Mouse (Mus musculus) right cerebral cortex, adult 2 months (tissue): ENCODE results near the gene Bphl.
"Not testable (repeated sequence)": the region's sequence is repeated elsewhere in the genome, so short reads cannot be mapped to it uniquely, and the experiment has no call there.

Experiments used
- DNase-seq, 2 experiments: peaks; one replicate each; pipeline ENCODE4 v3.0.0; 2021 to 2022; ENCODE audit warnings: low spot score in 2 of 2

The Bphl gene

DNA sequence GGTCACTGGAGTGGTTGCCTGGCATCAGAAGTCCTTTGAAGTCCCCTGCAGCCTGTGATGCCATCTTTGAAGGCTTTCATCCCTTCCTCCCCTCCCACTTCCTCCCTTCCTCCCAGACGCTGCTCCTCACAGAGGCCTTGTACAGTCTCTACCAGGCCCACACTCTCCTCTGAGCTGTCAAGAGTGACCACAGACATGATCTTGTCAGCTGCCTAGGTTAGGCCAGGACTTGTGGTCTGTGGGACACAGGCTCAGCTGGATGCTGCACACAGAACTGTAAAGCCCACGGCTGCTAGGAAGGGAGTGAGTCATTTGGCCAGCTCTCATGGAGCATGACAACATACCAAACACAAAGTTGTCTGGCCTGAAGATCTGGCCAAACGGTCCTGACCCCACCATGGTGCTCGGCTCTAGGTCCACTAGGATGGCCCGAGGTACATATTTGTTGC, 50.8 kb downstream of the Bphl start:
- DNase-seq, result not testable (repeated sequence)

DNA sequence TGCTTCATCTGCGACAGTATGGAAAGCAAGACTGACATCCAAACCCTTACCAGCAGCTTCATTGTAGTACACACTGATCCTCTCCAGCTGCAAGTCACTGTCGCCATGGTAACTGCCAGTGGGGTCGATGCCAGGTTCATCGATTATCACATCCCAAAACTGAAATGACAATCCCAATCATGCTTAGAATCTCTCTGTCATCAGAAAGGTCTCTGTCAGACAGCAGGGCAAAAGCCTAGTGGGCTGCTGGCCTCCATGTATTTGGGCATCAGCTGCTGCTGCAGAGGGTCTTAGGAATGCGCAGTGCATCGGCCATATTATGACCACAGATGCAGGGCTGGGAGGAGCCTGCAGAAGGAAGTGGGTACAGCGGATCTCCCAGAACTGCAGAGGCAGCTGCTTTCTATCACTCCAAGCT, 51.5 kb downstream of the Bphl start:
- DNase-seq, result no peak

DNA sequence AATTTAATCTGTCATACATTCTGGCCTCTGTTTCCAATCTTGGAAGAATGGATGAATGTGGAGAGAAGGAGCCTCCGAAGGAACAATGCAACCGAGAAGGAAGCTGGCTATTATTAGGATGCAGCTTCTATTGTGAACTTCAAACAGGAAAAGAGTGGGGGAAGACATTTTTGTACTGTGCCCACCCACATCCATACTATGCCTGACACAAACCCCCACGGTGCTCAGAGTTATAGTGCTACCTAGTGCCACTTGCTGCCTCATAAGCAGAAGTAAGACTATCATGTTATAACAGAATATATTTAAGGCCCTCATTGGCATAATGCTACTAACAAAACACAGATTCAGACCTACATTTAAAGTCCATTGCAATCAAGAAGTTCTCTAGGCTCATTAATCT, 52.0 kb downstream of the Bphl start:
- peak in 1 of 2 experiments; percentile 12 for DNase-seq

DNA sequence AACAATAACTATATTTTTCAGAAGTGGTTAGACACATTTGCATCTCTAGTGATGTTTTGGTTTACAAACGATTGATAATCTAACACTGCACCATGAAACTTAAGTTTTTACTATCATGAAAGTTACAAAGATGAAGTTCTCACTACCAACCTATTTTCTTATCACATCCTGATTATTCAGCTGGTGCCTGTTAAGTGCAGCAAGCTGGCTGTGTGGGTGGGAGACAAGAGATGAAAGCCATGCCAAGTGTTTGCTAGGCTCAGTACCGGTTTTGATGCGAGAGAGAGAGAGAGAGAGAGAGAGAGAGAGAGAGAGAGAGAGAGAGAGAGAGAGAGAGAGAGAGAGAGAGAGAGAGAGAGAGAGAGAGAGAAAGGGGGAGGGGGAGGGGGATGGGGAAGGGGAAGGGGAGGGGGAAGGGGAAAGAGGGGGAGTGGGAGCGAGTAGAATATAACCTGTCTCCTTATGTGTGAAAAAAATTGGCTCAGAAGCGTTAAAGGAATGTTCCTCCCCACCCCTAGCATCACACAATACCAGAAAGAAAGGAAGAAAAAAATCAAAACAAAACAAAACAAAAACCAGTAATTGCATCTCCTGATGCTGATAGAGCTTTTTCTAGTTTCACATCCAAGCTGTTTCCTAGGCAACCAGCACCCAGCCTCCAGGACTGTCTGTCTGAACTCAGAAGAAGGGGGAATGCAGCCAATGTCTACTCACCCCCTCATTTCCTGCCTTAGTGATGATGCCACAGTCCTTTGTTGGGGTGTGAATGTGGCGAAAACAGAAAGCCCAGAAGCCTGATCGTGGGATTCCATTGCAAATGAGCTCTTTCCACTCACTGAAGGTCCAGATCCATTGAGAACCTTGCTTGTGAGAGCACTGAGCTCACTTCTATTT, 58.4 kb downstream of the Bphl start:
- peak; percentile 83 to 88 for DNase-seq

DNA sequence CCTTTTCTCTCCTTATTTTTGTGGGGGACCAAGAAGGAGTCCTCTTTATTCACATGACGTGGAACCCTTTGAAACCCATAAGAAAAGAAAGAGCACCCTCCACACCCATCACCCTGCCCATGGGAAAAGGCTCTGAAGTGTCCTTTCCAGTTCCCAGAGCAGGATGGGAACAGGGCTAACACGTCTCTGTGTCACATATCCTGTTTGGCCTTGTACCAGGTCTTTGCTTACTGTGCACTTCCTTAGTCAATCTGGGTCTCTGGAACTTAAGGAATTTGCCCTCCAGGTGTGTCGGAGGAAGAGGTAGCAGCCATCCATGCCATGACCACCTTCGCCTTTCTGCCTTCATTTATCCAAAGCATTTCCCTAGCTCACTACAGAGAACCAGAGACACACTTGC, 59.1 kb downstream of the Bphl start:
- DNase-seq, result peak in 1 of 2 experiments; percentile 10

DNA sequence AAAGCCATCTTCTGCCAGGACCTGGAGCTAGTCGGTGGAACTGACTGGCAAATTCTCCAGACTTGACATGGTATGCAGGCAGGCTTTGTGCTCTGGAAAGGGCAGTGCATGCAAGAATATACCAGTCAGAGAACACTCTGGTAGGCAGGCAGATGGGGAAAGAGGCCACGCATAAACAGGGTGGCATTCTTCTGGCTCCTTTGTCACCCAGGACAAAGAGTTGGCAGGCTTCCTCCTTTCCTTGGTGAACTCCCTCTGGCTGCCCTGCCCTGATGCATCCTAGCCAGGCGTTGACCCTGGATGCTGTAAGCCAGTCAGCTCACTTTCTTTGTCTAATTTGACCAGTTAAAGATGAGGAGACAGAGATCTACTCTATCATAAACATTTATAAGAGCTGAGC, 59.7 kb downstream of the Bphl start:
- peak in 1 of 2 experiments; percentile 6 for DNase-seq

DNA sequence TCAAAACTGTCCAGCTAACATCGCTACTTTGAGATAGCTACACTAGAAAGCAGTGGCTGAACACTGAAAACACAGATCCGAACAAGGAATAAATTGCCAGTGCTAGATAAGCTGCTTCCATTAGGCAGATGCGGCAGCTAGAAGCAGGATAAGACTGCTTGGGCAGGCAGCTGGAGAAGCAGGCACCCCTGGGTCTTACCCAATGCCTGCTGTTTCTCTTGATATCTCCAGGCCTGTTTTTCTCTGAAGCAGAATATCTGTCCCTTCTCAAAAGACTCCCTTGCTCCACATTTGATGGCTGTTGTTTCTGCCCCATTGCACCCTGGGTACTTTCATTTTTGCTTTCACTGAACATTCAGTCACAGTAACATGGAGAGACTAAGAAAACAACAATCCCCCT, 63.3 kb downstream of the Bphl start:
- no peak for DNase-seq

DNA sequence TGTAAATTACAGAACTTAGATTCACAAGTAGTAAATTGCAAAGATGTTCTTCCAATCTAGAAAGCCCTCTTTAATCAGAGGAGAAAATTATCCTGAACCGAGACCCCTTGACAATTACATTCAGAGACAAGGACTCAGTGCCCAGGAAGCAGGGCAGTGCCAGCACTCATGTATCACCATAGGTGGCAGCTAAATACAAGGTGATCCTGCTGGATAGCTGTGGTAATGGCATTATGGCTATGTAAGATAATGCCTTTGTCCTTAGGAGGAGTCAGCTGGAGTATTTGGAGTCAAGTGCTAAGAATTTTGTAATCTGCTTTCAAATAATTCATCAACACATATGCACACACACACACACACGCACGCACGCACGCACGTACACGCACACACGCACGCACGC, 63.9 kb downstream of the Bphl start:
- DNase-seq, result no peak

DNA sequence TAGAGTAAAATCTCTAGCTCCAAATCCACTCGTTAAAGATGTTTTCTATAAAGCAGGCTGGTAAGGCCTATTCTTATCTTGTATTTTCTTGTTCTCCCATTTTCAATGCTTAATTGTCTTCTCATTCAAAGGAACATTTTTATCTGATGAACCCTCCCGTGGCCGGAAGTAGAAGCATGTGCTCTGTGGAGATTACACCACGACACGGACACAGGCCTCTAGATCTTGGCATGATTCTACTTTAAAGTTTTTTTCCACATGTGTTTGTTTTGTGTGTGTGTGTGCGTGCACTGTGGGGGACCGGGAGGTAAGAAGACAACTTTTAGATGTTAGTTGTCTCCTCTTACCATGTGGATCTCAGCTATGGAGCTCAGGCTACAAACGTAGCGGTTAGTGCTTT, 64.5 kb downstream of the Bphl start:
- no peak for DNase-seq

DNA sequence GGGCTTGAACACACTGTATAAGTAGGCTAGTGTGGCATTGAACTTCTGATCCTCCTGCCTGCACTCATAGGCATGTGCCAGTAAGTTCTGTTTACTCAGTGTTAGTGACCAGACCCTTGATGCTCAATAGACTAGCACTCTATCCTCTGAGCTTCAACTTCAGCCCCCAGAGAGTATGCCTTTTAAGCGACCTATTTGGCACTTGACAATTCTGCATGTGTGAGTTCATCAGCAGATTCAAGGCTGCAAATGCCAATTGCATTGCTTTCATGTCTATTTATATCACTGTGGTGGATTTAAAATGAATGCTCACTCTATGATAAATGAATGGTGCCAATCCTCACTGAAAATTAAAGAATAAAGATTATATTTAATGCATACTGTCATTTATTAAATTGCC, 68.0 kb downstream of the Bphl start:
- no peak for DNase-seq

DNA sequence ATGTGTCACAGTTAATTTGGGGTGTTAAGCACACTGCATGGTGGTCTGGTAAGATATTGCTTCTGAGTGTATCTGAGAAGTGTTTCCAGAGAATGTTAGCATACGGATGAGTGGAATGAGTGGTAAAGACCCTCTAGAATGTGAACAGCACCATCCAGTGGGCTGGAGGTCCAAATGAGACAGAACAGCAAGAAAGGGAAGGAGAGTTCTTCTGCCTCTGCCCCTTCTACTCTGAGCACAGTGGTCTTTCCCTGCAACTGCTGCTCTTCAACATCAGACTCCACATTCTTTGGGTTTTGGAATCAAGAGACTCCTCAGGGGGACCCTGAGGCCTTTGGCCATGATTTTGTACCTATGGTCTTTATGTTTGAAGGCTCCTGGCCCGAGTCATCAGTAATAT, 68.9 kb downstream of the Bphl start:
- no peak for DNase-seq

DNA sequence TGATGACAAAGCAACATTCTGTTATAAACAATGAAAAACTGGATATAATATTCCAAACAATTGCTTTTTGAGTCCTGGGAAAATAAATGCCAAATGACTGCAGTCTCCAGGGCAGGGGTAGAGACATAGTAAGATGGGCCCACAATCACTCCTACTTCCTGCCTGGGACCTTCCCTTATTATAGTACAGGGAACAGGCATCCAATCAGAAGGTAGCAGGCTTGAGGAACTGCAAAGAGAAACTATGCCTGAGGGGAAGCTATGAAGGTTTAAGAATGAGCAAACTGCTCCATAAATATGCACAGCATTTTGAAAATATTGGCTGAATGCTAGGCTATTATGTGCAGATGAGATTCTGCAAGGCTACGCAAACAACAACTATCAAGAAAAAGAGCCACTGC, 69.6 kb downstream of the Bphl start:
- no peak for DNase-seq

DNA sequence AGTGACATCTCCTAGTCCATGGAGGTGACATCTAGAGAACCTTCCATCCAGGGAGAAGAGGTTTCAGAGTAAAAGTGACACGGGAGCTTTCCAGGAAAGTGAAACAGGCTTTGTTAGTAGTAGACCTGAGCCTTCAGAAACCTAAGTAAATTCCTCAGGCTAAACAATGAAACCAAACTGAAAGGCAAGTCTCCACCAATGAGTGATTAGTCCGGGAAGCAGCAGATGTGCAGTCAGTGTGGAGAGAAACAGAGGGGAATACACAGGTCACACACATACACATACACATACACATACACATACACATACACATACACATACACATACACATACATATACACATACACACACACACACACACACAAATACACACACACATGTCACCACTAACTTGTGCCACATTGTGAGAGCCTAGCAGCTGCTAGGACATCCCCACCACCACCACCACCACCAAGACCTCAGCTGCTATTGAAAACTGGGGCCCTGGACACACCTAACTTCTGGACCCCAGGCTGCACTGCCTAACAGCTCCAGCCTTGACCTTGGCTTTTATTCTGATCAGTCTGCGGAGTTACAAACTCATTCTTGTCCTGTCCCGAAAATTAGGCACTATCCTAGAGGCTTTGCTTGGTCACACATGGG, 71.8 kb downstream of the Bphl start:
- no peak for DNase-seq

DNA sequence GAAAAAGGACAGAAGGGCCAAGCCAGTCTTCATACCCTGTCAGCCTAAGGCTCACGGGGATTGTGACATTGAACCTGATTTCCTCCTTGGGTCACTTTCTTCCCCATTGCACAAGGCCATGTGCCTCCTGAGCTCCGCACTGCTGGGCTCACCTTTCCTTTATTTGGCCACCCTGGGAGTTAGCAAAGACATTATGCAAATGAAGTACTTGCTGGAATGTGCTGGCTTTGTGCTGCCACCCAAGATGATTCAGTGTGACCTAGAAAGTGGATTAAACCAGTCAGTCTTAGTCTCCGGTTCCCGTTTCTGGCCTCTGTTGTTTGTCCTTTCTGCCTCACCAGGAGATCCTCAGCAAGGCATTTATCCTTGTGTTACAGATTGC, 72.3 kb downstream of the Bphl start:
- no peak for DNase-seq

DNA sequence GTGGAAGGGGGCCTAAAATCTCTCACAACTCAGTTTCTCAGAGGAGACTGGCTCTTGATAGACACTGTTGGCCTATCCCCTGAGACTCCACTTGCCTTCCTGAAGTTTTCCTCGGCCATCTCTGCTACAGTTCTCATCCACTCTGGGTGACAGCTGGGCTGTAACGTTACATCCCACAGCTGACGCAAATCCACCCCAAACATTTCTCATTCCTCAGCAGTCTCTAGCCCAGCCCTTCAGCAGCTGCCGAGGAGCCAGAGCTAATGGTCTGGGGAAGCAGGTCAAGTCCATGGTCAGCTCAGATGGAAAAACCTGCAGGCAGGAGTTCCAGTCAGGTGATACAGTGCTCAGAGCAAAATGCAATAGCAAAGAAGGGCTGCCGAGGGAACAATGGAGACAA, 73.6 kb downstream of the Bphl start:
- no peak for DNase-seq

DNA sequence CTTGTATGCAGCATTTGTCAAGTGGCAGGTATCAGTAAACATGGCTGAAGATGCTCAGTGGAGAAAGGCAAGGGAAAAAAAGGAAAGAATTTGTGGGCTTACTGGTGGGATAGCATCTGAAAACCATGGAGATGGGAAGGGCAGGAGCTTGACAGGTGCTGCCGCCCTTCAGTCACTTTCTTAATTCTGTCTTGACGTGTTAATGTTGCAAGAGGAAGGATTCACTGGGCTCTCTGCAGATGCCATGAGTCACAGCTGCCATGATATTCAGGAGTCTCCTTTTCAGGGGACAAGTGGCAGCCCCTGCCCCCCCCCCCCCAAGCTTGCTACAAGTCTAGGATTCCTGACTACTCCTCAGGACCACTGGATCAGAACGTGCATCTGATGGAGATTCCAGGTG, 74.5 kb downstream of the Bphl start:
- no peak for DNase-seq

DNA sequence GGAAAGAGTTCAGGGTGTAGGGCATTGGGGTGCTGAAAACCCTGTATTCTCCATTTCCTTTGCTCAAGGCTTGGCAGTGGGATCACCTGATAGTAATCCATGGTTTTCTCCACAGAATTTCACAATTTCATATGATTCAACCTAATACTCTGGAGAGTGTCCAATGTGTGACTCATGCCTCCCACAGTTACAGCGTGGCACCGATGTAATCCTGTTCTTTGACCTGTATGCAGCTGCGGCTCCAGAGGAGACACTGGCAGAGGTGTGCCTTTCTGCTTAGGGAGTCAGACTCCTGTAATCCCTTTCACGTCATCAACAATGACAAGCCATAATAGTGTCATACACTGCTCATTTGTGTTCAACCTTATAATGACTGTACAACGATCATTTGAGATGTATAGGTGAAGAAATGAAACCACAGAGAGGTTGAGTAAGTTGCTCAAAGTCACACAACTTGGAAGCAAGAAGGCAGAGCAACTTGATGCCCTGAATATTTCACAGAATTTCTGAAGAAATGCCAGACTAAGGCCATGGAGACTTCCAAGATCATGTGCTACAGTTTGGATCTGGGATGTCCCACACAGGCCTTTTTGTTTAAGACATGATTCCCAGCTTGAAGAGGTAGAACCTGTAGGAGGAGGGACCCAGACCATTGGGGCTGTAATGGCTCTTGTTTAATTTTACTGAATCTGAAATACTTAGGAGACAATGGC, 75.1 kb downstream of the Bphl start:
- DNase-seq, result no peak

DNA sequence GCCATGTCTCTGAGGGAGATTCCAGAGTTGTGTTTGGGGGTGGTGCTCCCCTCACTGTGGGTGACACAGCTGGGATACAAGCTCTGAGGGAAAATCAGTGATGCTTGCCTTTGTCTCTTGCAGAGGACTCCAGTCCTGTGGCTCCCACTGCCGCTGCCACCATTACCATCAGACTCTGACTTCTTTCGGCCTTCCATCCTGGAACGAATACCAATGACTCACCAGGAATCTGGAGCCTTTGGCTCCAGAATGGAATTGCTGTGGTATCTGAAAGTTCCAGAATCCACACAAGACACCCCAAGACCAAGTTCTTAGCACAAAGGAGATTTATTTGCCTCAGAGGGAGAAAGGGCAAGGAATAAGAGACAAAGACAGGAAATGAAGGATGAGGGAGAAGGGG, 75.7 kb downstream of the Bphl start:
- DNase-seq, result no peak

DNA sequence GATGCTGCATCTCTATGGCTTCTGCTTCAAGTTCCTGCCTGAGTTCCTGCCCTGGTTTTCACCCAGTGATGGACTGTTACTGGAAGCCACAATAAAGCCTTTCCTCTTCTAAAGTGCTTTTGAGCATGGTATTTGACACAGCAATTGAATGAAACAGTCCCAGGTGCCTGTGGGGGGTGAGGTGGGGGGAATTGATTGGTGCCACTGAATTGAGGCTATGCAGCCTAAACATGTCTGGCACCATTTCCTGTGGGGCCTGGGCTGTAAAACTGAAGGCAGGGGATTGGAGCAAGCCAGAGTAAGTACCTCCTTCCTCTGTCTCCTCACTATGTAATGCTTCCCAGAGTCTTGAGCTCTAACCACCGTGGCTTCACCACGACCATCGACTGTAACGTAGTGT, 77.3 kb downstream of the Bphl start:
- no peak for DNase-seq

DNA sequence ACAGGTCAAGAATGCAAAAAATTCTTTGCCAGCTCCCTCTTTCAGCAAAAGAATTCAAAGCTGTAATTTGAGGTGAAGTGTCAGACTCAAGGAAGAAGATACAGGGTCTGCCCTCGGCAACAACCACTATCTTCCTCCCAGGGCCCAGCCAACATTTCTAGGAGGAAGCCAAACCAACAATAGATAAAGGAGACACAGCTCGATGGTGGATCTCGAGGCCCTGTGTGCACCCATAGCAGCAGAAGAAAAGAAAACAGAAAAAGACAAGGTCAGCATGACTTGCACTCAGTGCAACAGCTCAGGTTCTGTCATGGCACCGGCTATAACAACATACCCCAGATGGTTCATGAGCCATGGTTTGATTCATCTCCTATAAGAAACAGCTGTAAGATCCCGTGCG, 79.1 kb downstream of the Bphl start:
- DNase-seq, result no peak

DNA sequence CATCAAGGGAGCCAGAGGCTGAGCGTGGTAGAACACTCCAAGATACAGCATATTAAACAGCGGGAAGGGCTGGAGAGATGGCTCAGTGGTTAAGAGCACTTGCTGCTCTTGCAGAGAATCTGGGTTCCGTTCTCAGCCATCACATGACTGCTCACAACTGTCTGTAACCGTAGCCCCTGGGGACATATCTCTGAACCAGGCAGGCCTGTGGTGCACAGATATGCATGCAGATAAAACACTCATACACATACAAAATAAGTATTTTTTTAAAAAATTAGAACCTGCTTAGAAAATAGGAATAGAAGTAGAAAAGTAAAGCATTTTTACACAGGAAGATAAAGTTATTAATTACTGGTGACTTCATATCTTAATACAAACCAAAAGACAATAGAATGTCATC, 81.4 kb downstream of the Bphl start:
- no peak for DNase-seq

DNA sequence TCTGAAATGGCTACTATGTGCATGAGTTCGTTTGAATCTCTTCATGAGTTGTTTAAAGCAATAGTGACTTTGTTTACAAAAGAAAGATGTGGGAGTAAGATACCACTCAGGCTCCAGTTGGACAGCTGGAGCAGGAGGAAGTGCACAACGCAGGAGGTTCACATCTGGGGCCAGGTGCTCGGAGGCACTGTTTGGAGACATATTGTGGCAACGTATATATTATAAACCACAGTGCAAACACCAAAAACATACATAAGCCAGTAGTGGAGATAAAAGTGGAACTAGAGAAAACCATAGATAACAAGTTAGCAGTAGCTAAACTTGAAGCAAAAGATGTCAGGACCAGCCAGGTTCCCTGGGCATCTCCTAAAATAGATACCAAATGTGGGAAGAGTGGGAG, 82.0 kb downstream of the Bphl start:
- no peak for DNase-seq

DNA sequence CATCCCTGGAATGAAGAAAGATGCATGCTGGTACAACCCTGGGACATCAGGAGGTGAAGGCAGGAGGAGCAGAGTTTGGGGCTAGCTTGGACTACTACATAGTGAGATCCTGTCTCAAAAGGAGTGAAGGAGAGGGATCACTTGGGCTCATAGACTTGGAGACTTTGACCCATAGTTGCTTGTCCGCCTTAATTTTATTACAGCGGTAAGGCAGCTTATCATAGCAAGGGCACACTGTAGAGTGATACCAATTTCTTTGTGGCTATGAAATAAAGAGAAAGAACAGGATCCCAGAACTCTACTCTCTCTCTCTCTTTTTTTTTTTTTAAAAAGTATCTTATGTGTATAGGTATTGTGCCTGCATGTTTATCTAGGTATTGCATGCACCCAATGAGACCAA, 83.1 kb downstream of the Bphl start:
- DNase-seq, result no peak
